Mouse (Mus musculus) liver, postnatal 0 days (tissue): ENCODE data around the gene Flad1. TPM values are rescaled to one million over a fixed set of nuclear protein-coding genes. Genes with fewer than 3 reads are reported as not detected.
A peak's percentile ranks its signal among the peaks of the same experiment; 100 is the strongest.

Experiments used
- ATAC-seq: fragments of 200-750 bp; cut with Nextera tagmentation; 2 replicates; pipeline ENCODE4 v1.8.0; 2017; ENCODE audit warnings: mild to moderate bottlenecking, moderate library complexity
- DNase-seq: peaks from one replicate; pipeline ENCODE4 v3.0.0-alpha.2; 2016
- H3K27ac ChIP-seq: fragments of 300-500 bp; sonication (generic); 2 replicates; pipeline ENCODE4 v1.5.1; 2014; ENCODE audit warnings: antibody characterized with exemption, moderate library complexity, mild to moderate bottlenecking, low read depth
- H3K27me3 ChIP-seq: fragments of 300-500 bp; sonication (generic); 2 replicates; pipeline ENCODE4 v1.6.1; 2014; ENCODE audit warnings: low read length, control low read depth, mixed read lengths; ENCODE audit not compliant: insufficient read depth
- H3K36me3 ChIP-seq: fragments of 300-500 bp; sonication (generic); replicated peaks from 2 replicates; pipeline ENCODE4 v1.6.1; 2014; ENCODE audit warnings: mild to moderate bottlenecking, control low read depth, low read length, moderate library complexity, mixed read lengths; ENCODE audit not compliant: insufficient read depth
- H3K4me1 ChIP-seq: fragments of 300-500 bp; sonication (generic); 2 replicates; pipeline ENCODE4 v1.6.1; 2014; ENCODE audit warnings: antibody characterized with exemption, mild to moderate bottlenecking, control low read depth; ENCODE audit not compliant: insufficient read depth
- H3K4me2 ChIP-seq: fragments of 300-500 bp; sonication (generic); 2 replicates; pipeline ENCODE4 v1.6.1; 2014; ENCODE audit warnings: low read depth, mild to moderate bottlenecking, low read length, moderate library complexity, mixed read lengths
- H3K4me3 ChIP-seq: fragments of 300-500 bp; sonication (generic); 2 replicates; pipeline ENCODE4 v1.5.1; 2014; ENCODE audit warnings: low read depth, low read length
- H3K9ac ChIP-seq: fragments of 300-500 bp; sonication (generic); replicated peaks from 2 replicates; pipeline ENCODE4 v1.6.1; 2014; ENCODE audit warnings: mild to moderate bottlenecking, moderate library complexity
- H3K9me3 ChIP-seq: fragments of 300-500 bp; sonication (generic); 2 replicates; pipeline ENCODE4 v1.6.1; 2016; ENCODE audit warnings: mild to moderate bottlenecking, control low read depth, low read length, mixed read lengths
- CTCF ChIP-seq: sonication (generic); IDR thresholded peaks from 2 replicates; pipeline ENCODE4 v1.5.1; 2016; ENCODE audit warnings: antibody characterized with exemption, low read depth
- EP300 ChIP-seq: IDR thresholded peaks from 2 replicates; pipeline ENCODE4 v1.6.1; 2016; ENCODE audit warnings: antibody characterized with exemption, low read depth, mild to moderate bottlenecking
- WGBS: fragments of 180-500 bp; shearing (Covaris S2); extraction: QIAGEN DNeasy Blood & Tissue Kit; methylation state at CpG from one replicate; pipeline ENCODE4 v1.1.7; 2014; ENCODE audit not compliant: insufficient replicate concordance; 5-methylcytosine and 5-hydroxymethylcytosine counted together
- polyA plus RNA-seq: library from polyadenylated mRNA; unstranded; fragments of >200 nt; fragmentation: Nextera tagmentation; extraction: Ambion mirVana; gene quantifications from 2 replicates; pipeline ENCODE4 v1.2.1, GENCODE M21; 2015

The Flad1 gene
- polyA plus RNA-seq, 1 experiment from 2014 or later = 18.8 TPM

- peaks cover 27% of the 10 kb centered on the region for H3K36me3 ChIP-seq
- H3K9me3 ChIP-seq = no peaks in the 10 kb centered on the region
- H3K4me2 ChIP-seq = peak overlapping the region; percentile 96
- DNase-seq (no peak), ATAC-seq (peak; percentile 11)
- peak overlapping the region; percentile 67 for H3K4me3 ChIP-seq
- under 1% methylated on average over 20 of the region's 20 CpGs for WGBS
- H3K4me1 ChIP-seq = peaks cover 39% of the 10 kb centered on the region
- H3K27me3 ChIP-seq = no peaks in the 10 kb centered on the region
- peak overlapping the region; percentile 73 for H3K9ac ChIP-seq
- peak overlapping the region; percentile 97 for H3K27ac ChIP-seq
- TF ChIP-seq EP300 (0 out of 2 replicates have a peak, but pooled peaks have one; percentile 3), CTCF (no peak)
Observed at GRCm38 (mm10) chr3:89417840-89418169, 6.1 kb upstream of the Flad1 start.

- Histone ChIP-seq H3K4me2 (peak overlapping the region; percentile 96), H3K9ac (peak overlapping the region; percentile 73), H3K4me1 (peaks cover 35% of the 10 kb centered on the region), H3K4me3 (peak overlapping the region; percentile 67), H3K27ac (peak overlapping the region; percentile 97; the same call in 1 of the 2 replicates), H3K36me3 (peaks cover 27% of the 10 kb centered on the region), H3K9me3 (no peaks in the 10 kb centered on the region), H3K27me3 (no peaks in the 10 kb centered on the region)
- DNase-seq = no peak
- TF ChIP-seq CTCF = no peak
- no peak for TF ChIP-seq EP300
- ATAC-seq = no peak
- 16% methylated on average over 2 of the region's 2 CpGs for WGBS
Observed at GRCm38 (mm10) chr3:89417131-89417530, 5.5 kb upstream of the Flad1 start.

GRCm38 (mm10) chr3:89416158-89416557 is 4.5 kb upstream of the Flad1 start:
- TF ChIP-seq EP300 (no peak), CTCF (no peak)
- Histone ChIP-seq H3K9me3 (no peaks in the 10 kb centered on the region), H3K36me3 (peaks cover 27% of the 10 kb centered on the region), H3K27ac (no peak overlapping the region), H3K4me3 (no peak overlapping the region), H3K27me3 (no peaks in the 10 kb centered on the region), H3K4me2 (peak overlapping the region; percentile 96; the same call in 1 of the 2 replicates), H3K9ac (no peak overlapping the region), H3K4me1 (peaks cover 28% of the 10 kb centered on the region)
- DNase-seq = no peak
- ATAC-seq = no peak
- WGBS = 97% methylated on average over 8 of the region's 8 CpGs

GRCm38 (mm10) chr3:89410864-89411263 is 806 bp downstream of the Flad1 start:
- TF ChIP-seq CTCF (no peak), EP300 (no peak)
- no peak for ATAC-seq
- Histone ChIP-seq H3K27ac (peak overlapping the region; percentile 42), H3K4me3 (peak overlapping the region; percentile 63), H3K36me3 (peaks cover 30% of the 10 kb centered on the region), H3K9ac (peak overlapping the region; percentile 46), H3K4me1 (peaks cover 18% of the 10 kb centered on the region), H3K4me2 (peak overlapping the region; percentile 67), H3K27me3 (no peaks in the 10 kb centered on the region), H3K9me3 (no peaks in the 10 kb centered on the region)
- DNase-seq = no peak
- WGBS = 69% methylated on average over 10 of the region's 10 CpGs

GRCm38 (mm10) chr3:89409701-89410100 is 2.0 kb downstream of the Flad1 start:
- DNase-seq (no peak), ATAC-seq (peak; percentile 8; the same call in 1 of the 2 replicates)
- H3K9ac ChIP-seq = no peak overlapping the region
- H3K4me1 ChIP-seq = peaks cover 18% of the 10 kb centered on the region
- H3K27ac ChIP-seq = peak overlapping the region; percentile 66
- WGBS = 75% methylated on average over 3 of the region's 3 CpGs
- H3K9me3 ChIP-seq = no peaks in the 10 kb centered on the region
- H3K4me2 ChIP-seq = peak overlapping the region; percentile 26; the same call in 1 of the 2 replicates
- H3K36me3 ChIP-seq = peaks cover 31% of the 10 kb centered on the region
- H3K27me3 ChIP-seq = no peaks in the 10 kb centered on the region
- H3K4me3 ChIP-seq = no peak overlapping the region
- TF ChIP-seq CTCF (no peak), EP300 (no peak)

GRCm38 (mm10) chr3:89408448-89408847 is 3.2 kb downstream of the Flad1 start:
- no peaks in the 10 kb centered on the region for H3K9me3 ChIP-seq
- no peak for ATAC-seq
- no peak overlapping the region for H3K4me2 ChIP-seq
- H3K4me1 ChIP-seq = peaks cover 18% of the 10 kb centered on the region
- no peaks in the 10 kb centered on the region for H3K27me3 ChIP-seq
- WGBS = 82% methylated on average over 16 of the region's 16 CpGs
- no peak overlapping the region for H3K4me3 ChIP-seq
- H3K27ac ChIP-seq = no peak overlapping the region
- peaks cover 30% of the 10 kb centered on the region for H3K36me3 ChIP-seq
- H3K9ac ChIP-seq = no peak overlapping the region
- no peak for TF ChIP-seq CTCF
- TF ChIP-seq EP300 = no peak
- DNase-seq = no peak

GRCm38 (mm10) chr3:89406887-89407286 is 4.8 kb downstream of the Flad1 start:
- H3K27ac ChIP-seq = no peak overlapping the region
- no peak for ATAC-seq
- H3K36me3 ChIP-seq = peaks cover 43% of the 10 kb centered on the region
- no peaks in the 10 kb centered on the region for H3K9me3 ChIP-seq
- TF ChIP-seq EP300 (no peak), CTCF (no peak)
- no peak for DNase-seq
- 78% methylated on average over 6 of the region's 6 CpGs for WGBS
- no peak overlapping the region for H3K9ac ChIP-seq
- H3K27me3 ChIP-seq = no peaks in the 10 kb centered on the region
- no peak overlapping the region for H3K4me2 ChIP-seq
- H3K4me1 ChIP-seq = peaks cover 15% of the 10 kb centered on the region
- H3K4me3 ChIP-seq = no peak overlapping the region
